Mouse (Mus musculus): ENCODE data around the gene Kif16b. TPM values are rescaled to one million over a fixed set of nuclear protein-coding genes. Genes with fewer than 3 reads are reported as not detected.

The Kif16b gene
- total and polyA plus RNA-seq, 3 experiments: 16.1 to 38.3 (median 32.3) TPM

GRCm38 (mm10) chr2:142909213-142909612, 7.9 kb upstream of the Kif16b start:
- Histone ChIP-seq H3K9ac (ENCODE audit: low read depth, low read length) (no peak overlapping the region), H3K36me3 (ENCODE audit: control insufficient read depth, insufficient read depth, low read length) (no peaks in the 10 kb centered on the region), H3K27me3 (ENCODE audit: control insufficient read depth, insufficient read depth, low read length) (no peaks in the 10 kb centered on the region), H3K79me2 (replicated peaks; ENCODE audit: control insufficient read depth, insufficient read depth, low read length) (no peaks in the 10 kb centered on the region), H3K4me3 (no peak overlapping the region), H3K27ac (no peak overlapping the region), H3K4me1 (ENCODE audit: control insufficient read depth, insufficient read depth, low read length) (no peaks in the 10 kb centered on the region)
- intact Hi-C loops (cut with DNase I): no loop called here
- no peak for DNase-seq
- 60% methylated on average over 3 of the region's 3 CpGs for WGBS
- TF ChIP-seq EP300 (IDR thresholded peaks at IDR 0.05; ENCODE audit: insufficient read depth, low read depth, low read length) (no peak), POLR2A (IDR thresholded peaks at IDR 0.05; ENCODE audit: insufficient read depth, low read depth, low read length) (no peak), CTCF (IDR thresholded peaks at IDR 0.05) (no peak)

- H3K9ac ChIP-seq (ENCODE audit: low read depth, low read length): no peak overlapping the region
- intact Hi-C loops (cut with DNase I): no loop called here
- no peak overlapping the region for H3K27ac ChIP-seq
- H3K27me3 ChIP-seq (ENCODE audit: control insufficient read depth, insufficient read depth, low read length): no peaks in the 10 kb centered on the region
- DNase-seq: no peak
- H3K4me1 ChIP-seq (ENCODE audit: control insufficient read depth, insufficient read depth, low read length): peaks cover 2% of the 10 kb centered on the region
- 87% methylated on average over 4 of the region's 4 CpGs for WGBS
- no peaks in the 10 kb centered on the region for H3K79me2 ChIP-seq (replicated peaks; ENCODE audit: control insufficient read depth, insufficient read depth, low read length)
- H3K36me3 ChIP-seq (ENCODE audit: control insufficient read depth, insufficient read depth, low read length): no peaks in the 10 kb centered on the region
- no peak overlapping the region for H3K4me3 ChIP-seq
- TF ChIP-seq CTCF (IDR thresholded peaks at IDR 0.05): no peak
- TF ChIP-seq EP300 (IDR thresholded peaks at IDR 0.05; ENCODE audit: insufficient read depth, low read depth, low read length): no peak
- no peak for TF ChIP-seq POLR2A (IDR thresholded peaks at IDR 0.05; ENCODE audit: insufficient read depth, low read depth, low read length)
Observed at GRCm38 (mm10) chr2:142907056-142907455, 5.7 kb upstream of the Kif16b start.

DNA sequence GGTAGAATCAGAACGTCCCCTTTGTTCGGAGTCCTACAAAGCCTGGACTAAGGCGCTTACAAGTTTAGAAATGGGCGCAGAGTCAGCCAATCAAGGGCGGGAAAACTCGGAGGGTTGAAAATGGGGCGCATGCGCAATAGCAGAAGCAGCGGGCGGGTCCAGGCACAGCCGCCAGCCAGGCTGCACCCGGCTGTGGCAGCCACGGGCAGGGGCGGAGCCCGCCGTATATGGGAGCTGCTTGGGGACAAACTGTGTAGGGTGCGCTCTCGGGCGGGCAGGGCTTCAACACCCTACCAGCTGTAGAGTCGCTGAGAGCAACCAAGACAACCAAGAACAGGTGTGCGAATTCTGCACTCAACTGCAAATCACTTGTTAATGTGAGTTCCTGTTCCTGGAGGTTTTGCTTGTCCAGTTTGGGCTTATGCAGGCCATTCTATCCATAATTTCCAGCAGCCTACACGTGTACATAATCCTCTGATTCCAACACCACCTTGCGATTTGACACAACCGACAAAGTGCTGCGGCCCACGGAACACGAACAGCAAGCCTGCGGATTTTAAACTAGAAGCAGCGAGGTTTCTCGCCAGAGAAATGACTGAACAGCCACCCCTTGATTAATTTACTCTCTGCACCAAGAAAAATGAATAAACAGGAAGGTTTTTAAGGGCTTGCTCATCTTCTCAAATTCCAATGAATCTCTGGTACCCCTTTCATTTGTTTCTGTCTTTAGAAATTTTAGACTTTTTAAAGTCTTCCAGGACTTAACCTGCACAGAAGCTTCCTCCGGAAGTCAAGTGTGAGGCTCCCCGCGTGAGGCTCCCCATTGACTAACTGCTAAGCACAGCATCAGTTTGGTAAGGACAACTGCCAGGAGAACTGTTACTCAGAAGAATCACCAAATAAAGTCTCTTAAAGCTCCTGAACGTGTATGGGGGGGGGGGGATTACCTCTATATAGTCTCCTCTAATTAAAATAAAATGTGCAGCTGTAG, 1.9 kb upstream of the Kif16b start:
- 0 out of 2 replicates have a peak, but pooled peaks have one; percentile 20 for TF ChIP-seq EP300 (IDR thresholded peaks at IDR 0.05; ENCODE audit: insufficient read depth, low read depth, low read length)
- peak; percentile 56 for TF ChIP-seq POLR2A (IDR thresholded peaks at IDR 0.05; ENCODE audit: insufficient read depth, low read depth, low read length)
- peak; percentile 6; the same call in 1 of the 2 replicates for TF ChIP-seq CTCF (IDR thresholded peaks at IDR 0.05)
- WGBS: 5% methylated on average over 34 of the region's 34 CpGs
- no peaks in the 10 kb centered on the region for H3K36me3 ChIP-seq (ENCODE audit: control insufficient read depth, insufficient read depth, low read length)
- intact Hi-C loops (cut with DNase I): no loop called here
- H3K27ac ChIP-seq: peak overlapping the region; percentile 63
- H3K79me2 ChIP-seq (replicated peaks; ENCODE audit: control insufficient read depth, insufficient read depth, low read length): no peaks in the 10 kb centered on the region
- no peaks in the 10 kb centered on the region for H3K27me3 ChIP-seq (ENCODE audit: control insufficient read depth, insufficient read depth, low read length)
- H3K4me3 ChIP-seq: peak overlapping the region; percentile 58
- DNase-seq: peak; percentile 97
- peak overlapping the region; percentile 35 for H3K9ac ChIP-seq (ENCODE audit: low read depth, low read length)
- H3K4me1 ChIP-seq (ENCODE audit: control insufficient read depth, insufficient read depth, low read length): peaks cover 2% of the 10 kb centered on the region

- no peak for DNase-seq
- Histone ChIP-seq H3K79me2 (replicated peaks; ENCODE audit: control insufficient read depth, insufficient read depth, low read length) (no peaks in the 10 kb centered on the region; the same call in 1 of the 2 replicates), H3K4me1 (ENCODE audit: control insufficient read depth, insufficient read depth, low read length) (peaks cover 2% of the 10 kb centered on the region), H3K36me3 (ENCODE audit: control insufficient read depth, insufficient read depth, low read length) (no peaks in the 10 kb centered on the region), H3K27ac (peak overlapping the region; percentile 86; the same call in 1 of the 2 replicates), H3K4me3 (peak overlapping the region; percentile 72), H3K27me3 (ENCODE audit: control insufficient read depth, insufficient read depth, low read length) (no peaks in the 10 kb centered on the region), H3K9ac (ENCODE audit: low read depth, low read length) (peak overlapping the region; percentile 94)
- 30% methylated on average over 10 of the region's 10 CpGs for WGBS
- intact Hi-C loops (cut with DNase I): loop anchor here (2.0 kb wide), 2 partner anchors 25 to 163 kb away; partner anchors contain the start of gene Snrpb2
- TF ChIP-seq CTCF (IDR thresholded peaks at IDR 0.05): no peak
- TF ChIP-seq EP300 (IDR thresholded peaks at IDR 0.05; ENCODE audit: insufficient read depth, low read depth, low read length): no peak
- no peak for TF ChIP-seq POLR2A (IDR thresholded peaks at IDR 0.05; ENCODE audit: insufficient read depth, low read depth, low read length)
Observed at GRCm38 (mm10) chr2:142900120-142900861, 1.0 kb downstream of the Kif16b start.

- no peak for DNase-seq
- Histone ChIP-seq H3K4me3 (no peak overlapping the region), H3K27ac (no peak overlapping the region), H3K36me3 (ENCODE audit: control insufficient read depth, insufficient read depth, low read length) (no peaks in the 10 kb centered on the region; the same call in 1 of the 2 replicates), H3K27me3 (ENCODE audit: control insufficient read depth, insufficient read depth, low read length) (no peaks in the 10 kb centered on the region), H3K79me2 (replicated peaks; ENCODE audit: control insufficient read depth, insufficient read depth, low read length) (no peaks in the 10 kb centered on the region; the same call in 1 of the 2 replicates), H3K9ac (ENCODE audit: low read depth, low read length) (no peak overlapping the region), H3K4me1 (ENCODE audit: control insufficient read depth, insufficient read depth, low read length) (peaks cover 4% of the 10 kb centered on the region)
- no peak for TF ChIP-seq POLR2A (IDR thresholded peaks at IDR 0.05; ENCODE audit: insufficient read depth, low read depth, low read length)
- no peak for TF ChIP-seq EP300 (IDR thresholded peaks at IDR 0.05; ENCODE audit: insufficient read depth, low read depth, low read length)
- TF ChIP-seq CTCF (IDR thresholded peaks at IDR 0.05): no peak
- 77% methylated on average over 1 of the region's 1 CpGs for WGBS
- intact Hi-C loops (cut with DNase I): no loop called here
Observed at GRCm38 (mm10) chr2:142893780-142894179, 7.6 kb downstream of the Kif16b start.

All from heart, adult 2 months (tissue).